Comparison of ENCODE assay signal across 32 mouse cellular contexts in genomic region chr1:186379938-186380847, GRCm38 (mm10).
A peak's percentile ranks its signal among the peaks of the same experiment; 100 is the strongest.
DNase-seq lines count a peak whose midpoint lies in the region; ATAC-seq and TF ChIP-seq lines count a peak whose summit lies in the region.
"Had no signal": no experiment of that assay in that cellular context is flagged by ENCODE, and none has a peak within 500 bp of the region (broad histone marks: within the 10 kb centered on the region; RNA-seq: fewer than 3 reads in every experiment).

No protein-coding gene starts in this region.

- no peak for TF ChIP-seq CTCF in kidney, postnatal 0 days (IDR thresholded peaks at IDR 0.05; ENCODE audit: low read depth)

- peak; percentile 44 for DNase-seq in kidney, postnatal 0 days (ENCODE audit: low spot score)
- DNase-seq in kidney, adult 11 months: no peak
- DNase-seq in NIH3T3 (ENCODE audit: low read depth): peak; percentile 63
- DNase-seq in forelimb bud, embryonic 11.5 days (ENCODE audit: low read depth, low spot score): peak; percentile 66
- peak; percentile 75 for DNase-seq in limb, embryonic 14.5 days (ENCODE audit: low spot score)
- DNase-seq in gastrocnemius, postnatal 14 days: no peak
- no peak for DNase-seq in layer of hippocampus, adult 9-10 months (ENCODE audit: low spot score)
- DNase-seq in ovary, adult 18-20 months (ENCODE audit: low spot score): no peak
- DNase-seq: adrenal gland, postnatal 14 days; B cell, adult 2 months; cerebellum, adult 11 months; cerebellum, adult 9-10 months; cerebellum, postnatal 36 days; kidney, postnatal 4 days; liver; lung, embryonic 14.5 days; lung, postnatal 14 days; retina, postnatal 1 day; right cerebral cortex, postnatal 14 days had no signal

- no peak overlapping the region for H3K4me3 ChIP-seq in kidney, postnatal 0 days (replicated peaks; ENCODE audit: low read depth, low read length)
- no peak overlapping the region for H3K4me3 ChIP-seq in limb, embryonic 14.5 days (replicated peaks; ENCODE audit: low read length)
- H3K4me3 ChIP-seq: embryonic facial prominence, embryonic 12.5 days; forebrain, embryonic 13.5 days; heart, embryonic 12.5 days; kidney, embryonic 15.5 days; midbrain, embryonic 10.5 days; myocyte; neural tube, embryonic 13.5 days; stomach, embryonic 15.5 days had no signal

- no peaks in the 10 kb centered on the region for H3K27me3 ChIP-seq in kidney, postnatal 0 days (ENCODE audit: insufficient read depth, low read length)
- no peaks in the 10 kb centered on the region for H3K27me3 ChIP-seq in limb, embryonic 14.5 days (ENCODE audit: control insufficient read depth, insufficient read depth, low read length)
- H3K27me3 ChIP-seq: embryonic facial prominence, embryonic 12.5 days; forebrain, embryonic 13.5 days; heart, embryonic 12.5 days; kidney, embryonic 15.5 days; neural tube, embryonic 13.5 days; Patski; stomach, embryonic 15.5 days had no signal

- H3K4me2 ChIP-seq in kidney, postnatal 0 days (ENCODE audit: low read length): no peak overlapping the region
- no peak overlapping the region for H3K4me2 ChIP-seq in limb, embryonic 14.5 days (replicated peaks; ENCODE audit: low read depth, low read length, severe bottlenecking)
- H3K4me2 ChIP-seq: embryonic facial prominence, embryonic 12.5 days; forebrain, embryonic 13.5 days; heart, embryonic 12.5 days; hindbrain, embryonic 14.5 days; kidney, embryonic 15.5 days; lung, embryonic 14.5 days; neural tube, embryonic 13.5 days; stomach, embryonic 15.5 days had no signal

- 56% methylated on average over 10 of the region's 10 CpGs for WGBS in kidney, postnatal 0 days
- WGBS in limb, embryonic 14.5 days: 28% methylated on average over 10 of the region's 10 CpGs

- no peaks in the 10 kb centered on the region for H3K4me1 ChIP-seq in kidney, postnatal 0 days (replicated peaks; ENCODE audit: insufficient read depth, low read length)
- 0 out of 2 replicates have a peak, but pooled peaks cover 6% of the 10 kb centered on the region for H3K4me1 ChIP-seq in limb, embryonic 14.5 days (ENCODE audit: control insufficient read depth, insufficient read depth, low read length)
- H3K4me1 ChIP-seq: embryonic facial prominence, embryonic 12.5 days; forebrain, embryonic 13.5 days; kidney, embryonic 15.5 days; midbrain, embryonic 10.5 days; neural tube, embryonic 13.5 days; stomach, embryonic 15.5 days had no signal

- H3K9ac ChIP-seq in kidney, postnatal 0 days (ENCODE audit: low read depth, low read length): no peak overlapping the region
- H3K9ac ChIP-seq in limb, embryonic 14.5 days (ENCODE audit: low read depth, low read length, severe bottlenecking): no peak overlapping the region
- H3K9ac ChIP-seq: embryonic facial prominence, embryonic 12.5 days; forebrain, embryonic 13.5 days; heart, embryonic 12.5 days; hindbrain, embryonic 14.5 days; kidney, embryonic 15.5 days; liver, embryonic 14.5 days; lung, embryonic 14.5 days; neural tube, embryonic 13.5 days; stomach, embryonic 15.5 days had no signal

- H3K27ac ChIP-seq in kidney, postnatal 0 days: no peak overlapping the region
- peak overlapping the region; percentile 81 for H3K27ac ChIP-seq in limb, embryonic 14.5 days (replicated peaks; ENCODE audit: low read depth, low read length)
- H3K27ac ChIP-seq: embryonic facial prominence, embryonic 12.5 days; forebrain, embryonic 13.5 days; hindbrain, embryonic 14.5 days; kidney, embryonic 15.5 days; liver, embryonic 14.5 days; midbrain, embryonic 10.5 days; neural tube, embryonic 13.5 days; stomach, embryonic 15.5 days had no signal

- ATAC-seq in kidney, postnatal 0 days (replicated peaks; ENCODE audit: low FRiP score, low read depth): no peak
- ATAC-seq in limb, embryonic 14.5 days (ENCODE audit: low FRiP score, low read depth): peak; percentile 88
- ATAC-seq: forebrain, embryonic 13.5 days; intestine, postnatal 0 days; Patski had no signal

- intact Hi-C loops in gastrocnemius, postnatal 14 days (cut with DNase I; ENCODE audit: low total_unique reads): no loop called here

- H3K36me3 ChIP-seq in kidney, postnatal 0 days (ENCODE audit: insufficient read depth, low read length): no peaks in the 10 kb centered on the region
- no peaks in the 10 kb centered on the region for H3K36me3 ChIP-seq in limb, embryonic 14.5 days (ENCODE audit: control insufficient read depth, insufficient read depth, low read length)
- H3K36me3 ChIP-seq: embryonic facial prominence, embryonic 12.5 days; G1E; heart, embryonic 12.5 days; kidney, embryonic 15.5 days; midbrain, embryonic 10.5 days; neural tube, embryonic 13.5 days; stomach, embryonic 15.5 days had no signal

- H3K9me3 ChIP-seq in kidney, postnatal 0 days (replicated peaks; ENCODE audit: low read length): no peaks in the 10 kb centered on the region
- H3K9me3 ChIP-seq in limb, embryonic 14.5 days (ENCODE audit: control insufficient read depth, low read length): no peaks in the 10 kb centered on the region; the same call in 1 of the 2 replicates
- H3K9me3 ChIP-seq: embryonic facial prominence, embryonic 12.5 days; forebrain, embryonic 13.5 days; heart, embryonic 12.5 days; kidney, embryonic 15.5 days; midbrain, embryonic 10.5 days; neural tube, embryonic 13.5 days; stomach, embryonic 15.5 days had no signal

- TF ChIP-seq POLR2A in limb, embryonic 14.5 days (IDR thresholded peaks at IDR 0.05; ENCODE audit: borderline replicate concordance, extremely low read depth, insufficient read depth, insufficient read length): no peak

Comparison
In these comparisons a context has a peak if more than half of its experiments do, and no peak if none do; other contexts are left out.
1. DNase-seq: peak in kidney, postnatal 0 days (single experiment), NIH3T3 (single experiment), forelimb bud, embryonic 11.5 days (single experiment) and limb, embryonic 14.5 days (single experiment); none in kidney, adult 11 months (single experiment), gastrocnemius, postnatal 14 days (single experiment), layer of hippocampus, adult 9-10 months (single experiment) and ovary, adult 18-20 months (single experiment).